Mouse (Mus musculus) brown adipose tissue, adult 24 weeks (tissue): Measurements from ENCODE around the gene Lamtor2. TPM values are rescaled to one million over a fixed set of nuclear protein-coding genes. Genes with fewer than 3 reads are reported as not detected.
A peak's percentile ranks its signal among the peaks of the same experiment; 100 is the strongest.

Source experiments
- H3K27ac ChIP-seq: fragments of 200-500 bp; replicated peaks from 2 replicates; pipeline ENCODE4 v1.5.1; 2012; ENCODE audit warnings: low read depth, mild to moderate bottlenecking, low read length
- H3K4me1 ChIP-seq: fragments of 200-500 bp; 2 replicates; pipeline ENCODE4 v1.6.1; 2012; ENCODE audit warnings: low read length, mixed read lengths; ENCODE audit not compliant: control insufficient read depth, insufficient read depth, insufficient read length
- H3K4me3 ChIP-seq: fragments of 200-500 bp; 2 replicates; pipeline ENCODE4 v1.5.1; 2012; ENCODE audit warnings: low read depth, mild to moderate bottlenecking, low read length, moderate library complexity; ENCODE audit not compliant: insufficient read depth
- polyA plus RNA-seq: library from polyadenylated mRNA; stranded (reverse); fragments of >200 nt; gene quantifications from 2 replicates; pipeline ENCODE4 v1.2.4, GENCODE M21; 2012; ENCODE audit not compliant: missing spikeins, insufficient read depth, insufficient read length

The Lamtor2 gene
- polyA plus RNA-seq, 1 experiment, result 209 TPM

- H3K27ac ChIP-seq, result 0 out of 2 replicates have a peak overlapping the region, but pooled peaks have one; percentile 11
Measured at GRCm38 (mm10) chr3:88513546-88514115, 39.2 kb downstream of the Lamtor2 start.

GRCm38 (mm10) chr3:88512896-88513545, 39.9 kb downstream of the Lamtor2 start:
- H3K4me3 ChIP-seq, result no peak overlapping the region
- peaks cover 20% of the 10 kb centered on the region for H3K4me1 ChIP-seq
- no peak overlapping the region for H3K27ac ChIP-seq

More at GRCm38 (mm10) chr3:88513546-88514115, 39.2 kb downstream of the Lamtor2 start:
- Histone ChIP-seq H3K4me3 (no peak overlapping the region), H3K4me1 (peaks cover 20% of the 10 kb centered on the region)

GRCm38 (mm10) chr3:88512141-88512895, 40.6 kb downstream of the Lamtor2 start:
- Histone ChIP-seq H3K4me1 (peaks cover 20% of the 10 kb centered on the region), H3K4me3 (no peak overlapping the region), H3K27ac (0 out of 2 replicates have a peak overlapping the region, but pooled peaks have one; percentile 46)

GRCm38 (mm10) chr3:88511559-88511958, 41.3 kb downstream of the Lamtor2 start:
- Histone ChIP-seq H3K27ac (peak overlapping the region; percentile 23; the same call in 1 of the 2 replicates), H3K4me1 (peaks cover 20% of the 10 kb centered on the region), H3K4me3 (no peak overlapping the region)

DNA sequence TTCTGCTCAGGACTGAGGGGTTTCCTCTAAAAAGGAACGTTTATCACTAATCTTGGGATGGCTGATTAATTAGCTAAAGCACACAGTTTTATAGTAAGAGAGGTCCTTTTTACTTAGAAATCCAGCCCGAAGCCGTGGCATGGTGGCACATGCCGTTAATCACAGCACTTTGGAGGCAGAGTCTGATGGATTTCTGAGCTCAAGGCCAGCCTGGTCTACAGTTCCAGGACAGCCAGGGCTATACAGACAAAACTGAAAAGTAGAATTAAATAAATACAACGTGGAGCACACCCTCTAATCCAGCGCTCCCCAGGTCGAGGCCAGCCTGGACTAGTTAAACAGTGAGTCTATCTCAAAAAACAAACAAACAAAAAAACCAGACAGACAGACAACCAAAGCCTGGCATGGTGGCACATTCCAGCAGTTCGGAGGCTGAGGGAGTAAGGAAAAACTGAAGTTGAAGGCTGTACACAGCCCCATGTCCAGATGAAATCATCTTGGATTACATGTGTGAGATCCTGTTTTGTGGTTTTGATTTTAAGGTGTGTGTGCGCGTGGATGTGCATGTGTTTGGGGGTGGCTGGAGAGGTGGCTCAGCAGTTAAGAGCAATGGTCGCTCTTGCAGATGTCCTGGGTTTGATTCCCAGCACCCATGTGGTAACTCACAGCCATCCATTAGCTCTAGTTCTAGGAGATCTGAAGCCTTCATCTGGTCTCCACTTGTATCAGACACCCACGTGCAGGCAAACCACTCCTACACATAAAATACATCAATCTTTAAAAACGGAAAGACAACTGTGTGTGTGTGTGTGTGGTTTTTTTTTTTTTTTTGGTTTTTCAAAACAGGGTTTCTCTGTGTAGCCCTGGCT, 42.2 kb downstream of the Lamtor2 start:
- Histone ChIP-seq H3K4me3 (peak overlapping the region; percentile 53), H3K4me1 (peaks cover 20% of the 10 kb centered on the region), H3K27ac (peak overlapping the region; percentile 61)

DNA sequence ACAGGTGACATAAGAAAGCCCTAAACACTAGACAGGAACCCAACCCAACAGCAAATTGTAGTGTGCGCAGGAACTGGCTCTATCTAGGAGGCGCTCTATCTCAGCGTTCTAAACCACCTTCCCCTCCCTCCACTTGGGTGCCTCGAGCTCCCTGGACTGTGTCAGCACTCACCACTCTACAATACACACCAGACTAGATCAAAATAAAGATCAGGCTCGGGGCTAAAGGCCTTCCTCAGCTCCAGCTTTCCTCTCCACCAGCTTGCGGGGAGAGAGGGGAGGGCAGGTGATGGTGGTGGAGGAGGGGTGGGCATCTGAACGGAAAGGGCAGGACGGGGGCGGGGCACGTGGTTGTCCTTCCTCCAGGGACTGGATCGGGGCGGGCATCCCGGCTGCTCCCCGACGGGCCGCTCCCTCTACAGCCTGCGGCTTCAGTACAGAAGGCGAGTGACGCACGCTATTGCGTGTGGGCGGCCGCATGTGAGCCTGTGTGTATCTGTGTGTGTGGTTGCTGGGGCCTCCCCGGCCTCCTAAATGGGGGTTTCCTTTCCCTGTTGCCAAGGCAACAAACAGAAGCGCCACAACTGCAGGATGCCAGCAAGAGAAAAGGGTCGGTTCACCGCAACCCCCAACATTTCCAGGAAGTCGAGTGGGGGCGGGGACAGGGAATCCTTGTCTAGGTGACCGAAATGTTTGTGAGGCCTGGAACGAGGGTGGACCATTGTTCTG, 43.0 kb downstream of the Lamtor2 start, which contains the start of gene Lmna:
Gene Lmna, minus strand, starts transcription at position 265 of the 729 bp plus-strand sequence.
- Histone ChIP-seq H3K4me3 (peak within 1 kb of the TSS; percentile 53), H3K4me1 (peaks cover 20% of the 10 kb centered on the region), H3K27ac (peak within 1 kb of the TSS; percentile 92)

- Histone ChIP-seq H3K4me3 (peak overlapping the region; percentile 53), H3K4me1 (peaks cover 15% of the 10 kb centered on the region), H3K27ac (peak overlapping the region; percentile 92)
Measured at GRCm38 (mm10) chr3:88509250-88509649, 43.6 kb downstream of the Lamtor2 start.

- Histone ChIP-seq H3K27ac (no peak overlapping the region), H3K4me3 (no peak overlapping the region), H3K4me1 (peaks cover 10% of the 10 kb centered on the region)
Measured at GRCm38 (mm10) chr3:88505765-88506164, 47.1 kb downstream of the Lamtor2 start.

DNA sequence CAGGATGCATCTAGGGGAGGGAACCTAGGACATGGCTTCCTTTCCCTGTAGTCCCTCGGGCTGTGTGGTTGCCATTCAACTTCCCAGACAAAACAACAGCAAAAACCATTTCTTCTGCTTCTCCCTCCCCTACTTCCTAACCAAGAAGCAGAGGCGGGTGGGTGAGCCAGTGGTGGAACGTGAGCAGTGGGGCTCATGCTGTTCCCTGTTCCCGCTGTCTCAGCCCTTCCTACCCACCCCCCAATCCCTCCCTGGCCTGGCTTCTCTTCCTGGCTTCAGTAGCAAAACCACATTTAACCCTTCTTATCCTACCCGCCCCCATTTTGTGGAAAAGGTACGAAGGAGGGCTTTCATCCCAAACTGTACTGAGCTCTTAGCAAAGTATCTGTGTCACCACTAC, 47.8 kb downstream of the Lamtor2 start:
- Histone ChIP-seq H3K27ac (no peak overlapping the region), H3K4me1 (peaks cover 12% of the 10 kb centered on the region)

DNA sequence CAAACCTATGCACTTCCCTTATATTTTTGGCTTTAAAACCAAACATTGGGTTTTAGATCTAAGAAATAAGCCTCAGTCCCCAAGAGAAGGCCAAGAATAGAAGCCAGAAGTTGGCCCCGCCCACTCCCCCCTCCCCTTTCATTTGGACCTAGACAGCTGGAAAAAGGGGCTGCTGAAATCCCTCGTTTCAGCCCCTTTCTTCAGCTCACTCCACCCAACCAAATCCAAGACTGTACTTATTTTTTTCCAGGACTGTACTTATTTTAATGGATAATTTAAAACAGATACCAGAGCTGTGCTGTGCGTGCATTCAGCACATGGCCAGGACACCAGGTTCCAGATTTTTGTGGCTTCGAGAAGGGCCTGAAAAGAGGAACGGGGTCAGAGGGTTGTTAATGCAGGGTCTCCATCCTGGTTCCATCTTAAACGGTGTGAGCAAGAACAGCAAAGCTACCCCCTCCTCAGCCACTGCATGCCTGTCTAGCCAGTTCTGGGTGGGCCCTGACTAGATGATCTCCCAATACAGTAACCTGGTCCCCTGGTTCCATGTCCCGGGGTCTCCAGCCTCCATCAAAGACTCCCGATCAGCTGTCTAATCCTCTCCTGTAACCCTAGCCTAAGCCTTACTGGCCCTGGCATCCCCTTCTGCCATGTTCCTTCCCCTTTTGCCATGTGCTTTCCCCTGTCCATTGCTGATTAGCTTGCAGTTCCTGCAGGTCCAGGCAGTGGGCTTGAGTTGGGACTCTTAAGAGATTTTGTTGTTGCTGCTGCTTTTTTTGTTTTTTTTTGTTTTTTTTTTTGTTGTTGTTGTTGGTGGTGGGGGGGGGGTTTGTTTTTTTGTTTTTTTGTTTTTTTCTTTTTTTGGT, 48.8 kb downstream of the Lamtor2 start:
- Histone ChIP-seq H3K4me1 (peaks cover 15% of the 10 kb centered on the region), H3K4me3 (no peak overlapping the region), H3K27ac (peak overlapping the region; percentile 19; the same call in 1 of the 2 replicates)

More for the DNA sequence above, 47.8 kb downstream of the Lamtor2 start:
- H3K4me3 ChIP-seq, result no peak overlapping the region

DNA sequence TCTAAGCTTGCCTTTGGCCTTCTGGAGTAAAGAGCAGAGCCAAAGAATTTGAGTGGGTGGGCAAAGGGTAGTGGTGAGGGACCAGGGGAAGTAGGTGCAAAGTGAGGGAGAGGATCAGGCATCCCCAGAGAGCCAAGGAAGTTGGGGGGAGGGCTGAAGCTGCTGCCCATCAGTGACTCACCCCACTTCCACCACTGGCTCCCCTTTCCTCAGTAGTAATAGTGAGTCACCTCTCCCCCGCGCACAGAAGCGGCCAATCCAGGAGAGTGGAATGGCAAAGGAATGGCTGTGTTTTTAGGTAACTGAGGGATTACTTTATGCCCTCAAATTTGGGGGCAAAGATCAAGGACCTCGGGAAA, 49.4 kb downstream of the Lamtor2 start:
- H3K4me3 ChIP-seq, result peak overlapping the region; percentile 31

DNA sequence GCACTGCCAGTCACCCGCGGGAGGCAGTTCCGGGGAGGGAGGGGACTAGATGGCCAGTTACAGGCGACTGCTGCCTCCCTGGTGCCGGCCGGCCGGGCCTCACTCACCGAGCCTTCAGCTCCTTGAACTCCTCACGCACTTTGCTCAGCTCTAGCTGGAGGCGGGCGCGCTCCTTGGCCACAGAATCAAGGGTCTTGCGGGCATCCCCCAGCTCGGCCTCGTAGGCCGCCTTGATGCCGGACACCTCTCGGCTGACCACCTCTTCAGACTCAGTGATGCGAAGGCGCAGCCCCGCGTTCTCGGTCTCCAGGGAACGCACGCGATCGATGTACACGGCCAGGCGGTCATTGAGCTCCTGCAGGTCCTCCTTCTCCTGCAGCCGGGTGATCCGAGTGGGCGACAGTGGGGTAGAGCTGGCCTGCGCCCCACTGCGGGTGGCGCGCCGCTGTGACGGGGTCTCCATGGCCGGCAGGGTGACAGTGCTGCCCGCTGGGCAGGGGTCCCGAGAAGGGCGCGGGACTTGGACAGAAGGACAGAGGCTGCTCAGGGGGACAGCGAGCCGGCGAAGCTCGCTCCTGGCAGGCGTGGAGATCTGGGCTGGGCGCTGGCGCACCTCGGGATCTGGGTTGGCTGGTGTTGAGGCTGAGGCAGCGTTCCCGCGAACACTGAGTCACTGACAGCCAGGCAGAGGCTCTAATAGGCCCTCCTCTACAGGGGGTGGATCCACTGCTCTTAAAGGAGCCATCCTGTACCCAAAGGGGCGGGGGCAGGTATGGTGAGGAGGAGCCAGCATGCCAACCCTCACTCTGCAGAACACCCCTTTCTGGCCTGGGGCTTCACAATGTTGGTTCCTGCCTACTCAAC, 50.0 kb downstream of the Lamtor2 start:
- H3K27ac ChIP-seq, result peak overlapping the region; percentile 80

More for the DNA sequence above, 49.4 kb downstream of the Lamtor2 start:
- Histone ChIP-seq H3K27ac (peak overlapping the region; percentile 72), H3K4me1 (peaks cover 15% of the 10 kb centered on the region)

More for the DNA sequence above, 50.0 kb downstream of the Lamtor2 start:
- peaks cover 15% of the 10 kb centered on the region for H3K4me1 ChIP-seq
- H3K4me3 ChIP-seq, result peak overlapping the region; percentile 94
